Mouse (Mus musculus) E14TG2a.4 (cell line): Measurements from ENCODE around the gene Usp3.

Experiments
- CTCF ChIP-seq: conservative IDR thresholded peaks from 2 replicates; pipeline ENCODE4 v1.5.1; 2014; ENCODE audit warnings: low read length
- POU5F1 ChIP-seq: IDR thresholded peaks from 2 replicates; pipeline ENCODE4 v1.6.1; 2014; ENCODE audit warnings: low read length, borderline replicate concordance

- TF ChIP-seq CTCF (no peak), POU5F1 (no peak)
These were observed 74.7 kb downstream of the Usp3 start for GRCm38 (mm10) chr9:66518251-66518650.
